Mouse (Mus musculus) CH12.LX (cell line): ENCODE data around the gene Hist2h2bb. TPM values are rescaled to one million over a fixed set of nuclear protein-coding genes. Genes with fewer than 3 reads are reported as not detected.

ENCODE experiments used
- DNase-seq: peaks from one replicate; pipeline ENCODE4 v3.0.0-alpha.2; 2013; ENCODE audit errors: extremely low read depth
- H3K27ac ChIP-seq: 2 replicates; pipeline ENCODE4 v1.5.1; 2012; ENCODE audit warnings: low read depth, mild to moderate bottlenecking, control low read depth, moderate library complexity; ENCODE audit not compliant: insufficient read depth
- H3K27me3 ChIP-seq: replicated peaks from 2 replicates; pipeline ENCODE3; 2012; ENCODE audit warnings: inconsistent platforms
- H3K36me3 ChIP-seq, 2 experiments: replicated peaks in 1 of 2; 2 replicates each; pipeline versions ENCODE3 to v1.6.1; 2012; ENCODE audit warnings: inconsistent platforms in 1 of 2, low read length in 1 of 2, mild to moderate bottlenecking in 1 of 2, mixed read lengths in 1 of 2, moderate library complexity in 1 of 2; ENCODE audit not compliant: control insufficient read depth in 1 of 2, insufficient read depth in 1 of 2
- H3K4me1 ChIP-seq, 2 experiments: 2 replicates each; pipeline ENCODE4 v1.6.1; 2012; ENCODE audit warnings: inconsistent platforms in 1 of 2, moderate library complexity in 1 of 2; ENCODE audit not compliant: insufficient read depth in 2 of 2, control insufficient read depth in 1 of 2
- H3K4me2 ChIP-seq: 2 replicates; pipeline ENCODE4 v1.6.1; 2012; ENCODE audit warnings: low read depth, mild to moderate bottlenecking, control low read depth; ENCODE audit not compliant: poor library complexity, insufficient read depth, severe bottlenecking
- H3K4me3 ChIP-seq, 3 experiments: fragments of 150-350 bp in 1 of 3; sonication (generic) in 1 of 3; replicated peaks in 1 of 3; 2 replicates each; pipeline versions ENCODE3 to v1.5.1; 2011 to 2012; ENCODE audit warnings: low read depth in 2 of 3, low read length in 2 of 3, mild to moderate bottlenecking in 2 of 3, moderate library complexity in 2 of 3, control low read depth in 1 of 3, improper control_type of control experiment in 1 of 3, inconsistent platforms in 1 of 3, mixed read lengths in 1 of 3; ENCODE audit not compliant: poor library complexity in 1 of 3
- H3K79me2 ChIP-seq: replicated peaks from 2 replicates; pipeline ENCODE4 v1.6.1; 2012; ENCODE audit warnings: mild to moderate bottlenecking, moderate library complexity; ENCODE audit not compliant: control insufficient read depth, poor library complexity, insufficient read depth, severe bottlenecking; ENCODE audit errors: extremely low read depth
- H3K9ac ChIP-seq: 2 replicates; pipeline ENCODE4 v1.6.1; 2012; ENCODE audit warnings: low read depth, mild to moderate bottlenecking, control low read depth, moderate library complexity; ENCODE audit not compliant: insufficient read depth
- H3K9me3 ChIP-seq: replicated peaks from 2 replicates; pipeline ENCODE3; 2012; ENCODE audit warnings: low read length, inconsistent platforms, mixed read lengths
- CHD1 ChIP-seq: IDR thresholded peaks from 2 replicates; pipeline ENCODE4 v1.6.1; 2012; ENCODE audit warnings: low read depth, low read length, improper control_type of control experiment, inconsistent platforms
- ELF1 ChIP-seq: IDR thresholded peaks from 2 replicates; pipeline ENCODE4 v1.6.1; 2014; ENCODE audit warnings: low read depth, mild to moderate bottlenecking, inconsistent platforms, low read length, improper control_type of control experiment
- EP300 ChIP-seq: IDR thresholded peaks from 2 replicates; pipeline ENCODE4 v1.6.1; 2011; ENCODE audit warnings: low read length, improper control_type of control experiment
- ETS1 ChIP-seq: conservative IDR thresholded peaks from 2 replicates; pipeline ENCODE4 v1.6.1; 2012; ENCODE audit warnings: low read depth, mild to moderate bottlenecking, inconsistent platforms, low read length, improper control_type of control experiment, moderate library complexity
- HCFC1 ChIP-seq: IDR thresholded peaks from 2 replicates; pipeline ENCODE4 v1.6.1; 2012; ENCODE audit warnings: low read depth, mild to moderate bottlenecking, inconsistent platforms, low read length, improper control_type of control experiment
- IRF4 ChIP-seq: IDR thresholded peaks from 2 replicates; pipeline ENCODE4 v1.6.1; 2014; ENCODE audit warnings: low read depth, mild to moderate bottlenecking, inconsistent platforms, low read length, improper control_type of control experiment
- JUN ChIP-seq: IDR thresholded peaks from 2 replicates; pipeline ENCODE4 v1.6.1; 2011; ENCODE audit warnings: low read depth, mild to moderate bottlenecking, low read length, improper control_type of control experiment, moderate library complexity; ENCODE audit not compliant: insufficient read depth
- JUND ChIP-seq: conservative IDR thresholded peaks from 2 replicates; pipeline ENCODE4 v1.6.1; 2011; ENCODE audit warnings: low read depth, low read length, improper control_type of control experiment
- MAFK ChIP-seq: IDR thresholded peaks from 2 replicates; pipeline ENCODE4 v1.6.1; 2011; ENCODE audit warnings: low read length, improper control_type of control experiment; ENCODE audit not compliant: insufficient replicate concordance
- MAX ChIP-seq: IDR thresholded peaks from 2 replicates; pipeline ENCODE4 v1.6.1; 2011; ENCODE audit warnings: low read length, improper control_type of control experiment
- MAZ ChIP-seq: IDR thresholded peaks from 2 replicates; pipeline ENCODE4 v1.6.1; 2012; ENCODE audit warnings: low read depth, mild to moderate bottlenecking, inconsistent platforms, low read length, improper control_type of control experiment, moderate library complexity
- MEF2A ChIP-seq: IDR thresholded peaks from 2 replicates; pipeline ENCODE4 v1.6.1; 2014; ENCODE audit warnings: low read depth, mild to moderate bottlenecking, inconsistent platforms, low read length, improper control_type of control experiment, borderline replicate concordance
- MXI1 ChIP-seq: IDR thresholded peaks from 2 replicates; pipeline ENCODE4 v1.6.1; 2011; ENCODE audit warnings: mild to moderate bottlenecking, low read depth, low read length, improper control_type of control experiment
- MYC ChIP-seq: IDR thresholded peaks from 2 replicates; pipeline ENCODE4 v1.6.1; 2011; ENCODE audit warnings: low read depth, mild to moderate bottlenecking, improper control_type of control experiment, low read length
- NELFE ChIP-seq: IDR thresholded peaks from 2 replicates; pipeline ENCODE4 v1.6.1; 2011; ENCODE audit warnings: low read depth, low read length, improper control_type of control experiment
- PAX5 ChIP-seq: IDR thresholded peaks from 2 replicates; pipeline ENCODE4 v1.6.1; 2012; ENCODE audit warnings: low read length, inconsistent platforms, mixed read lengths
- POLR2A ChIP-seq: IDR thresholded peaks from 2 replicates; pipeline ENCODE4 v1.6.1; 2011; ENCODE audit warnings: low read depth, mild to moderate bottlenecking, improper control_type of control experiment, low read length
- POLR2AphosphoS2 ChIP-seq: IDR thresholded peaks from 2 replicates; pipeline ENCODE4 v1.6.1; 2011; ENCODE audit warnings: low read depth, low read length, improper control_type of control experiment
- RAD21 ChIP-seq: IDR thresholded peaks from 2 replicates; pipeline ENCODE4 v1.6.1; 2011; ENCODE audit warnings: low read depth, mild to moderate bottlenecking, low read length, improper control_type of control experiment, moderate library complexity
- RCOR1 ChIP-seq: conservative IDR thresholded peaks from 2 replicates; pipeline ENCODE4 v1.6.1; 2012; ENCODE audit warnings: low read depth, mild to moderate bottlenecking, inconsistent platforms, low read length, improper control_type of control experiment
- TBP ChIP-seq: conservative IDR thresholded peaks from 2 replicates; pipeline ENCODE4 v1.6.1; 2011; ENCODE audit warnings: low read depth, low read length, improper control_type of control experiment
- TCF12 ChIP-seq: IDR thresholded peaks from 2 replicates; pipeline ENCODE4 v1.6.1; 2014; ENCODE audit warnings: low read depth, mild to moderate bottlenecking, inconsistent platforms, low read length, improper control_type of control experiment
- USF1 ChIP-seq: IDR thresholded peaks from 2 replicates; pipeline ENCODE4 v1.6.1; 2014; ENCODE audit warnings: low read depth, mild to moderate bottlenecking, inconsistent platforms, low read length, improper control_type of control experiment
- ZC3H11A ChIP-seq: IDR thresholded peaks from 2 replicates; pipeline ENCODE4 v1.6.1; 2012; ENCODE audit warnings: low read depth, mild to moderate bottlenecking, inconsistent platforms, low read length, improper control_type of control experiment
- ZKSCAN1 ChIP-seq: IDR thresholded peaks from 2 replicates; pipeline ENCODE4 v1.6.1; 2012; ENCODE audit warnings: low read depth, inconsistent platforms, low read length, improper control_type of control experiment, borderline replicate concordance
- ZMIZ1 ChIP-seq: IDR thresholded peaks from 2 replicates; pipeline ENCODE4 v1.6.1; 2012; ENCODE audit warnings: low read depth, mild to moderate bottlenecking, inconsistent platforms, low read length, improper control_type of control experiment
- ZNF384 ChIP-seq: IDR thresholded peaks from 2 replicates; pipeline ENCODE4 v1.6.1; 2012; ENCODE audit warnings: low read depth, low read length, improper control_type of control experiment, inconsistent platforms
- dilution Hi-C: fragments of 300-500 bp; cut with MboI; formaldehyde crosslinking; loops from 2 replicates; pipeline ENCODE4 v1.14.3; 2020; ENCODE audit warnings: low sequenced_read_pairs; ENCODE audit not compliant: extremely low pct_unique_long_range_greater_than_20kb, extremely low pct_ligation_motif_present
- in situ Hi-C: fragments of 300-500 bp; cut with MboI; formaldehyde crosslinking; loops from 3 replicates; pipeline ENCODE4 v1.14.3; 2019; ENCODE audit warnings: low sequenced_read_pairs, low pct_ligation_motif_present, low pct_unique_long_range_greater_than_20kb, mixed read lengths
- polyA plus RNA-seq: library from polyadenylated mRNA; unstranded; fragments of >175 nt; gene quantifications from 2 replicates; pipeline ENCODE4 v1.2.1, GENCODE M21; 2012; ENCODE audit warnings: low read depth; ENCODE audit not compliant: insufficient read length
- total RNA-seq, 2 experiments: library from RNA; depleted of rRNA; stranded (reverse); fragments of 300-350 nt in 1 of 2; fragments of >200 nt in 1 of 2; gene quantifications; 2 replicates each; pipeline ENCODE4 v1.2.3; 2012 to 2014

The Hist2h2bb gene
- total and polyA plus RNA-seq, 3 experiments: 4.1 to 2,265 (median 51.9) TPM

DNA sequence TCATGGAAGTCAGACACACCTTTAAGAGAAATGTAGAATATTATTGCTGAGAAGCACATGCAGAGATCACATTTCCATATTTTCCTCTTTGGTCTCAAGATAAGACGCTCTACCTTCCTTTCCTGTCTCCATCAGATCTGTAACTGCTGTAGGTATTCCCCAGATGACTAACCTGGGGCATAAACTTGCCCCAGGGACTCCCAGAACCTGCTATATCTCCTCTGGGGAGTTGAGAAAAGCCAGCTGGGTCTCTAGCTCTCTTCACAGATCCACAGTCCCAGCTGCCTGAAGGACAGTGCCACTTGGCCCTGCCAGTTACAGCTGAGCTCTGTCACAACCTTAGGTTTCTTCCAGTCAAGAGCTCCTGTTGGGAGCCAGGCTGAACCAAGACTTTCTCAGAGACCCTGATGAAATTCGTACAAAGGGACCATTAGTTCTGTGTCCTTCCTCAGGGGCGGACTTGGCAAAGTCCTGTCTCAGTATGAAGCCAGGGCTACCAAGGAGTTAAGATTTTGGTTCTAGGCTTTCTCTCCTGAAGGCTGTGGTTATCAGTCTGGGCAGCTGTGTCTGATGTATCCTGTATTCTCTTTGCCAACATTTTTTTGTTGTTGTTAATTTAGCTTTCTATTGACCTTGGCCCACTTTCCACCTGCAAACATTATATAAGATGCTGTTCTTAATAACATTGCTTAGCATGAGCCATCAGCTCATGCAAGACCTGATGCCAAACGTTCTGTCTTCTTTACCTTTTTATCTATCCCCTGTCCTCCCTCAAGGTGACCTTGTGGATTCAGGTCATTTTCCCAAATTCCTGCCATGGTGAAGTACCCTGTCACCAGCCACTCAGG is 38.4 kb upstream of the Hist2h2bb start:
- 0 out of 2 replicates have a peak, but pooled peaks have one; percentile 5 for TF ChIP-seq JUN
- peak; percentile 63; the same call in 1 of the 2 replicates for TF ChIP-seq MAX
- no peak for TF ChIP-seq ZKSCAN1
- TF ChIP-seq JUND: peak; percentile 41; the same call in 1 of the 2 replicates
- no peak for TF ChIP-seq POLR2AphosphoS2
- 0 out of 2 replicates have a peak, but pooled peaks have one; percentile 18 for TF ChIP-seq POLR2A
- no peak for TF ChIP-seq RAD21
- no peak for TF ChIP-seq HCFC1
- no peak for TF ChIP-seq ZMIZ1
- peak; percentile 87 for TF ChIP-seq ETS1
- no peak for TF ChIP-seq RCOR1
- TF ChIP-seq EP300: peak; percentile 77
- TF ChIP-seq MYC: peak; percentile 36; the same call in 1 of the 2 replicates
- TF ChIP-seq ZNF384: 0 out of 2 replicates have a peak, but pooled peaks have one; percentile 0
- no peak for TF ChIP-seq MAZ
- peak; percentile 13; the same call in 1 of the 2 replicates for TF ChIP-seq NELFE
- no peak for TF ChIP-seq ELF1
- no peak for TF ChIP-seq PAX5
- TF ChIP-seq TBP: no peak
- no peak for TF ChIP-seq MXI1
- TF ChIP-seq CHD1: no peak
- 0 out of 2 replicates have a peak, but pooled peaks have one; percentile 24 for TF ChIP-seq MAFK
- peak; percentile 62; the same call in 1 of the 2 replicates for TF ChIP-seq TCF12
- TF ChIP-seq ZC3H11A: no peak
- no peak for TF ChIP-seq USF1
- TF ChIP-seq IRF4: peak; percentile 80
- TF ChIP-seq MEF2A: no peak
- Histone ChIP-seq H3K27me3 (no peaks in the 10 kb centered on the region), H3K27ac (no peak overlapping the region), H3K4me2 (peak overlapping the region; percentile 31; the same call in 1 of the 2 replicates), H3K9me3 (no peaks in the 10 kb centered on the region), H3K9ac (0 out of 2 replicates have a peak overlapping the region, but pooled peaks have one; percentile 9), H3K4me1 (peaks cover 20 to 89% of the 10 kb centered on the region in 2 experiments), H3K4me3 (no peak overlapping the region), H3K36me3 (no peaks in the 10 kb centered on the region), H3K79me2 (no peaks in the 10 kb centered on the region)
- DNase-seq: peak; percentile 80
- dilution Hi-C loops: no loop called here
- in situ Hi-C loops: no loop called here
